Mouse (Mus musculus) Patski (cell line): Measurements from ENCODE around the gene Prkcb. TPM values are rescaled to one million over a fixed set of nuclear protein-coding genes. Genes with fewer than 3 reads are reported as not detected.

Source experiments
- ATAC-seq: fragments of 100-300 bp; one replicate; pipeline ENCODE4 v1.8.0; 2021
- CTCF ChIA-PET: fragments of 350-600 bp; sonication (Branson Sonifier 250); formaldehyde crosslinking; loops from one replicate; lab custom pipeline; 2022; ENCODE audit warnings: inconsistent platforms; lab: Charles Lee
- POLR2A ChIA-PET: fragments of 350-600 bp; sonication (Branson Sonifier 250); formaldehyde crosslinking; loops from one replicate; lab custom pipeline; 2022; ENCODE audit warnings: antibody characterized with exemption, inconsistent platforms; lab: Charles Lee
- DNase-seq: peaks from one replicate; pipeline ENCODE4 v3.0.0-alpha.2; 2011; ENCODE audit warnings: low read depth, low spot score
- H3K27me3 ChIP-seq: fragments of 371-371 bp; one replicate; pipeline ENCODE4 v1.5.1; 2021
- CTCF ChIP-seq: fragments of 100-300 bp; IDR thresholded peaks from one replicate; pipeline ENCODE4 v1.5.1; 2021
- in situ Hi-C: fragments of 300-500 bp; cut with MboI; formaldehyde crosslinking; loops from 3 replicates; pipeline ENCODE4 v1.11.1; 2018; ENCODE audit warnings: low pct_unique_long_range_greater_than_20kb, mixed read lengths
- polyA plus RNA-seq: library from polyadenylated mRNA; unstranded; gene quantifications from one replicate; pipeline ENCODE4 v1.2.3, GENCODE M21; 2021

Prkcb gene
- polyA plus RNA-seq, 1 experiment from 2014 or later = not detected

GRCm38 (mm10) chr7:122460020-122460419 lies 171.5 kb downstream of the Prkcb start:
- no peak for ATAC-seq
- ChIA-PET POLR2A (no interaction called here), CTCF (interaction anchor here (0.9 to 1.6 kb wide), 4 partner anchors 8 to 209 kb away, joined by 3 to 5 read pairs (median 4); no protein-coding TSS in a partner anchor)
- no peak for TF ChIP-seq CTCF
- in situ Hi-C loops = loop anchor here (5.0 kb wide), 3 partner anchors 203 to 462 kb away; no protein-coding TSS in a partner anchor
- H3K27me3 ChIP-seq = peaks cover 10% of the 10 kb centered on the region
- no peak for DNase-seq

DNA sequence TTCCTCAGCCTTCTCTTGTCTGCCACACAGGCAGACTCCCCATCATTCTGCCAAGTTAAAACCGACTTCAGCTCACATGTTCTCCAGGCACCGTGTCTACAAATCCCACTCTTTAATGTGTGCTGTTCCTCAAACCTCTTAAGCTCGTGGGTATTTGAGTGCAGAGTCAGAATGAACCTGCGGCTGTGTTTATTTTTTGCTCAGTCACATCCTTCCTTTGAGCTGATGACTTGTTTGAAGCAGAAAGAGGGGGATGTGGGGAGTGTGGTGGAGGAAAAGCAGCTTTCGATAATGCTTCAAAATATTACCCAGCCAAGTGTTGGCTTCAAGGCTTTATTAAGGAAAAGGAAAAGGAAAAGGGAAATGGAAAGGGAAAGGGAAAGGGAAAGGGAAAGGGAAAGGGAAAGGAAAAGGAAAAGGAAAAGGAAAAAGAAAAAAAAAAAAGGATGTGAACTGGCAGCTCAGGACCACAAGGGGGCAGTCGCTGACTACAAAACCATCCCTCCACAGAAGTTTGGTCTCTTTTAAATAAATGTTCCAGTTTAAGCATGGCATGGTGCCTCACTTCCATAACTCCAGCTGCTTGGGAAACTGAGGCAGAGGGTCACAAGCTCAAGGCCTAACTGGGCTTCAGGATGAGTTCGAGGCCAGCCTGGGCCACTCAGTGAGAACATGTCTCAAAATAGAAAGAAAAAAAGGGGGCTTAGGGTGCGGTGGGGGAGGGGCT lies 177.4 kb downstream of the Prkcb start:
- in situ Hi-C loops = no loop called here

GRCm38 (mm10) chr7:122466722-122467121 lies 178.2 kb downstream of the Prkcb start:
- DNase-seq (no peak), ATAC-seq (no peak)

More for the DNA sequence above, 177.4 kb downstream of the Prkcb start:
- DNase-seq (no peak), ATAC-seq (no peak)
- H3K27me3 ChIP-seq = peaks cover 8% of the 10 kb centered on the region
- peak; percentile 69 for TF ChIP-seq CTCF
- CTCF ChIA-PET = interaction anchor here (0.8 to 1.9 kb wide), 7 partner anchors 13 to 458 kb away, joined by 3 to 7 read pairs (median 3); no protein-coding TSS in a partner anchor
- POLR2A ChIA-PET = no interaction called here

GRCm38 (mm10) chr7:122467831-122468230 lies 179.3 kb downstream of the Prkcb start:
- CTCF ChIA-PET = interaction anchor here (0.9 to 1.5 kb wide), 2 partner anchors 8 to 438 kb away, joined by 3 to 4 read pairs; no protein-coding TSS in a partner anchor
- POLR2A ChIA-PET = no interaction called here
- H3K27me3 ChIP-seq = peaks cover 8% of the 10 kb centered on the region
- in situ Hi-C loops = no loop called here
- ATAC-seq (no peak), DNase-seq (no peak)
- TF ChIP-seq CTCF = no peak

More at GRCm38 (mm10) chr7:122466722-122467121, 178.2 kb downstream of the Prkcb start:
- TF ChIP-seq CTCF = no peak
- H3K27me3 ChIP-seq = peaks cover 8% of the 10 kb centered on the region
- in situ Hi-C loops = no loop called here
- ChIA-PET CTCF (interaction anchor here (0.9 to 1.9 kb wide), 5 partner anchors 200 to 457 kb away, joined by 3 to 7 read pairs (median 4); no protein-coding TSS in a partner anchor), POLR2A (no interaction called here)

- in situ Hi-C loops = loop anchor here (10.0 kb wide), 1 partner anchor 194 kb away; no protein-coding TSS in a partner anchor
- DNase-seq = peak; percentile 2
- peak; percentile 48 for ATAC-seq
- ChIA-PET POLR2A (no interaction called here), CTCF (interaction anchor here (1.0 to 1.9 kb wide), 5 partner anchors 10 to 454 kb away, joined by 3 to 6 read pairs (median 4); no protein-coding TSS in a partner anchor)
- TF ChIP-seq CTCF = peak; percentile 92
- H3K27me3 ChIP-seq = peaks cover 8% of the 10 kb centered on the region
These were observed 182.1 kb downstream of the Prkcb start for GRCm38 (mm10) chr7:122470370-122471280.

DNA sequence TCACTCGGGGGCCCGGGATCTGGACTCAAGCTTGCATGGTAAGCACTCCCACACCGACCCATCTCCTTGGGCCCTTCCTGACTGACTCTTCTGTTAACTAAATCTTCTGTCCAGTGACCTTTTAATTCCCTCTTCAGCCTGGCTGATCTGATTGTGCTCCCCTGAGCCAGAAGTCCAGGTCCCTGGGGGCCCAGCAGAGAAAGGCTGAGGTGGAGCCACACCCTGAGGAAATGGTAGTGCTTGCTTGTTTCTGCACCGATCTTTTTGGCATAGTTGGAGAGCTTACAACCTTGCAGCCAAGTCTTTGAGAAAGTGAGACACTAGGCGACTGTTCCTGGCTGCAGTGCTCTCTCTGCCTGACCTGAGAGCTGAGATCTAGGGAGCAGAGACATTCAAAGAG lies 183.7 kb downstream of the Prkcb start:
- TF ChIP-seq CTCF = no peak
- H3K27me3 ChIP-seq = peaks cover 8% of the 10 kb centered on the region
- CTCF ChIA-PET = interaction anchor here (1.5 kb wide), 1 partner anchor 23 kb away, joined by 4 read pairs; no protein-coding TSS in a partner anchor
- ATAC-seq (no peak), DNase-seq (no peak)
- in situ Hi-C loops = loop anchor here (10.0 kb wide), 1 partner anchor 193 kb away; no protein-coding TSS in a partner anchor
- POLR2A ChIA-PET = no interaction called here

- ChIA-PET POLR2A (no interaction called here), CTCF (no interaction called here)
- H3K27me3 ChIP-seq = peaks cover 9% of the 10 kb centered on the region
- no peak for TF ChIP-seq CTCF
- no peak for ATAC-seq
- DNase-seq = no peak
- in situ Hi-C loops = loop anchor here (10.0 kb wide), 1 partner anchor 190 kb away; no protein-coding TSS in a partner anchor
These were observed 186.5 kb downstream of the Prkcb start for GRCm38 (mm10) chr7:122475038-122475437.

GRCm38 (mm10) chr7:122476697-122477096 lies 188.1 kb downstream of the Prkcb start:
- ATAC-seq (no peak), DNase-seq (no peak)
- POLR2A ChIA-PET = no interaction called here
- in situ Hi-C loops = loop anchor here (10.0 kb wide), 1 partner anchor 188 kb away; no protein-coding TSS in a partner anchor
- CTCF ChIA-PET = no interaction called here
- peaks cover 9% of the 10 kb centered on the region for H3K27me3 ChIP-seq
- no peak for TF ChIP-seq CTCF

- no peak for TF ChIP-seq CTCF
- POLR2A ChIA-PET = no interaction called here
- in situ Hi-C loops = loop anchor here (10.0 kb wide), 1 partner anchor 188 kb away; no protein-coding TSS in a partner anchor
- DNase-seq (no peak), ATAC-seq (no peak)
- peaks cover 9% of the 10 kb centered on the region for H3K27me3 ChIP-seq
- CTCF ChIA-PET = interaction anchor here (0.7 kb wide), 1 partner anchor 446 kb away, joined by 3 read pairs; no protein-coding TSS in a partner anchor
These were observed 188.6 kb downstream of the Prkcb start for GRCm38 (mm10) chr7:122477118-122477517.
